Mouse (Mus musculus): ENCODE data around the gene Gm32802.
"Not testable (repeated sequence)": the region's sequence is repeated elsewhere in the genome, so short reads cannot be mapped to it uniquely, and the experiment has no call there.

Gm32802 gene

GRCm38 (mm10) chr10:118258388-118258787 lies at the start of gene Gm32802:
Gene Gm32802 (plus strand): TSS chr10:118258688.
- DNase-seq: not testable (repeated sequence)

- not testable (repeated sequence) for DNase-seq
These were observed 42.6 kb upstream of the Gm32802 start for GRCm38 (mm10) chr10:118215719-118216393.

GRCm38 (mm10) chr10:118227629-118228028 lies 30.9 kb upstream of the Gm32802 start:
- not testable (repeated sequence) for DNase-seq

- not testable (repeated sequence) for DNase-seq
These were observed 25.9 kb upstream of the Gm32802 start for GRCm38 (mm10) chr10:118232607-118233006.

- DNase-seq: not testable (repeated sequence)
These were observed 17.8 kb upstream of the Gm32802 start, which contains the start of gene Gm32717 for GRCm38 (mm10) chr10:118240680-118241079. Gene Gm32717 (minus strand): TSS chr10:118240780.

GRCm38 (mm10) chr10:118249006-118249595 lies 9.4 kb upstream of the Gm32802 start:
- DNase-seq: not testable (repeated sequence)

GRCm38 (mm10) chr10:118250852-118251295 lies 7.6 kb upstream of the Gm32802 start:
- DNase-seq: peak in 1 of 2 experiments; percentile 3

- DNase-seq: not testable (repeated sequence)
These were observed 10.3 kb downstream of the Gm32802 start for GRCm38 (mm10) chr10:118268812-118269211.

- not testable (repeated sequence) for DNase-seq
These were observed 12.9 kb downstream of the Gm32802 start for GRCm38 (mm10) chr10:118271416-118271815.

DNA sequence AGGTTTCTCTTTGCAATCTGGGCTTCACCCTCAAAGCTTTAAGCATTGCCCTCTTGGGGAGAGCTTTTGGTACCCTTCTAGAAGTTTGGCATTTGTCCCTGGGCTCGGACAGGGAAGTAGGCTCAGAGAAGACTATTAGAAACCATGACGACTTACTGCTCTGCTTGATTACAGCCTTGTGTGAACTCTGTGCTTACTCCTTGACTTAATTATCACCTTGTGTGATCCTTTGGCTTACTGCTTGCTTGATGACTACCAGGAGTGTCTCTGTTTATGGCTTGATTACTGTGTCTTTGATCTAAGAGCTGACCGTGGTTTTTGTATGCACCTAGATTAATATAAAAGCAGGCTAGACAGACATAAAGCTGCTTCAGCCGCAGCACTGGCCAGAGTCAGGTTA lies 19.6 kb downstream of the Gm32802 start:
- DNase-seq: not testable (repeated sequence)

- DNase-seq: not testable (repeated sequence)
These were observed 24.1 kb downstream of the Gm32802 start for GRCm38 (mm10) chr10:118282565-118282964.

DNA sequence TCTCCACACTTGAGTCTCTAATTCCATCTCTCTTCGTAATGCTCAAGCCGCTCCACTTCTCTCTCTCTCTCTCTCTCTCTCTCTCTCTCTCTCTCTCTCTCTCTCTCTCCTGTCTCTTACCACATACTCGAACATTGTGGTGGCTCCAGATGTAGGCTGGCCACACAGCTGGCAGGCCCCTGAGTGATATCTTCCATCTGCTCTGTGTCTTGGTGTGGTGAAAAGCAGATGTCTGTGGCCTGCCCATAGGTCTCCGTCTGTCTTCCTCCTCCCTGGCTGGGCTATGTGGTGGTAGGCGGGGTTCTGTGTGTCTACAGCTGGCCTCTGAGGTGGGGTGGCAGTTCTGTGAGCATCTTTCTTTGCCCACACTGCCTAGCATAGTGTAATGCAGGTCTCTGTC lies 24.5 kb downstream of the Gm32802 start:
- DNase-seq: not testable (repeated sequence)

- no peak for DNase-seq
These were observed 36.5 kb downstream of the Gm32802 start, which contains the start of gene Iltifb for GRCm38 (mm10) chr10:118294938-118295337. Gene Iltifb (minus strand): TSS chr10:118295038.

DNA sequence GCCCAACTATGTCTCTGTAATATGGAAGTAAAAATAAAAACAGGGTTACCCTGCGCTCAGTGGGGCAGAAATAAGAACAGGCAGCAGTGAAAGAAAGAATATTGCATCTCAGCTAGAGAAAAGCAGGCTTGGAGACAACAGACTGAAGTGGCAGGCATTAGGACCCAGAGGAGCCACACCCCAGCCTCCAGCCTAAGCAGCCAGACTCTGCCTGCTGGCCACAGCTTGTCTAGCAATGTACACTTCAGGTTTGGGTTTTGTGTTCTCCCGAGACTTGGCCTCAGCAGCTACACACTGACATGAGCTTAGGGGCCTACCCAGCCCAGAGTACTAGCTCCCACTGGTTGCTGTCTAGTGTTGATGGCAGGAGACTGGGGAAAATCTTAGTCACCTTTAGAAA lies 43.6 kb downstream of the Gm32802 start:
- not testable (repeated sequence) for DNase-seq

Measured in cerebellum, adult 18-20 months (tissue).